Mouse (Mus musculus): Measurements from ENCODE around the gene Slc2a3. TPM values are rescaled to one million over a fixed set of nuclear protein-coding genes. Genes with fewer than 3 reads are reported as not detected.

Slc2a3 gene
- total and polyA plus RNA-seq, 2 experiments from 2014 or later, result 48.9 to 129 TPM

DNA sequence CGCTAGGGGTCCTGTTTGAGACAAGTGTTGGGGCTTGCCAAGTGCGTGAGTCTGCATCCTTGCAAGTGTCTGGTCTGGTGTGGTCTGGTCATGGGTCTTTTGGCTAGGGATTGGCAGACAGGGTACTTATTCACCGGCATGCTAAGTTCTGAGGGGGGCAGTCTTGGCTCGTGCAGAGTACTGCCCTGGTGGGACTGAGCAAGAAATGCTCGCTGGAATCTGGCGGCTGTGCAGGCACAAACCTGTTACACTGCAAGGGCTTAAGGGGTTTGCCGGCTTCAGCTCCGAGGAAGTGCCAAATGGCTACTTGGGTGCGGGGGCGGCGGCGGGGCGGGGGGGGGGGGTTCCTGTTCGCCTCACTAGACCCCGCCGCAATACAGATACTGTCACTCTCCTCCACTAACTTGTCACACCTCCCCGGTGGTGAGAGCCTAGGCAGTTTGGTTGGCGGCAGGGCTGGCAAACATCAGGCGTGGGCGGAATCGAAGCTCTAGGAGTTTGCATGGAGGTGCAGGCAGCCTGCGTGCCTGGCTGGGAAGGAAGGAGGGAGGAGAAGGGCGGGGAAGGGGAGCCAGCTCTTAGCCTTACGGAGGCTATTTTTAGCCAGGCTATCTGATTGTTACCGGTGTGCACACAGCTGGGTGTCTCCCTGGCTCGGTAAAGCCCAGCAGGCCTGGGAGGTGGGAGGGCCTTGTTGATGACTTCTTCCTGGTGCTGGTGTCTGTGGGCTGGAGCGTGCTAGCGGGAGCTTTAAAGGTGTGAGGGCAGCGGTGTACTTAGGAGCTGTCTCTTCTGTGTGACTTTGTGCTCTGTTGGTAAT, 24.7 kb upstream of the Slc2a3 start:
- H3K27ac ChIP-seq, result peak overlapping the region; percentile 54; the same call in 1 of the 2 replicates
- peak overlapping the region; percentile 38 for H3K4me3 ChIP-seq (ENCODE audit: low read length)
- no peaks in the 10 kb centered on the region for H3K9me3 ChIP-seq (ENCODE audit: low read length)
- peak overlapping the region; percentile 42 for H3K9ac ChIP-seq (replicated peaks; ENCODE audit: low read length)
- peak; percentile 76 for ATAC-seq
- 2% methylated on average over 25 of the region's 29 CpGs for WGBS
- peak overlapping the region; percentile 73 for H3K4me2 ChIP-seq (ENCODE audit: low read depth, low read length)
- H3K36me3 ChIP-seq (ENCODE audit: insufficient read depth, low read length), result peaks cover 17% of the 10 kb centered on the region
- peak; percentile 63 for DNase-seq (ENCODE audit: low spot score)
- H3K27me3 ChIP-seq (ENCODE audit: insufficient read depth, low read length), result no peaks in the 10 kb centered on the region
- no peak; the same call in 1 of the 2 replicates for TF ChIP-seq CTCF (IDR thresholded peaks at IDR 0.05; ENCODE audit: low read depth)
- peaks cover 13% of the 10 kb centered on the region for H3K4me1 ChIP-seq (ENCODE audit: insufficient read depth, low read length)

DNA sequence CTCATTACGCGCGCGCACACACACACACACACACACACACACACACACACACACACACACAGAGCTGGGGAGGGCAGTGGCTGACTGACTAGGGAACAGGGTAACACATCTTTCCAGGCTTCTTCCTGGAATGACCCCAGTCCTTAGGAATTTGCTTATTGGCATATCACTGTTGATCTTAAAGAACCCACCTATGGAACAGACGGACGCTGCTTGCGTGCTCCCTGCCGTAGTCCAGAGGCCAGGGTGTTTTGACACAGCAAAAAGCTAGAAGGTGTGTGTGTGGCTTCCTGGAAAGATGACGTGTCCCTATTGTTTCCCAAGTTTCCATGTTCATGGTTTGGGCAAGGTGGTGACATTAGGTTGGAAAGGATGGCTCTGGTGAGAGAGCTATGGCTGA, 23.7 kb upstream of the Slc2a3 start:
- ATAC-seq (no peak), DNase-seq (ENCODE audit: low spot score) (no peak)
- Histone ChIP-seq H3K27me3 (ENCODE audit: insufficient read depth, low read length) (no peaks in the 10 kb centered on the region), H3K4me3 (ENCODE audit: low read length) (no peak overlapping the region), H3K4me1 (ENCODE audit: insufficient read depth, low read length) (peaks cover 20% of the 10 kb centered on the region), H3K9me3 (ENCODE audit: low read length) (no peaks in the 10 kb centered on the region), H3K36me3 (ENCODE audit: insufficient read depth, low read length) (peaks cover 10% of the 10 kb centered on the region), H3K9ac (replicated peaks; ENCODE audit: low read length) (no peak overlapping the region), H3K27ac (no peak overlapping the region), H3K4me2 (ENCODE audit: low read depth, low read length) (no peak overlapping the region; the same call in 1 of the 2 replicates)
- no peak for TF ChIP-seq CTCF (IDR thresholded peaks at IDR 0.05; ENCODE audit: low read depth)
- 95% methylated on average over 9 of the region's 9 CpGs for WGBS

DNA sequence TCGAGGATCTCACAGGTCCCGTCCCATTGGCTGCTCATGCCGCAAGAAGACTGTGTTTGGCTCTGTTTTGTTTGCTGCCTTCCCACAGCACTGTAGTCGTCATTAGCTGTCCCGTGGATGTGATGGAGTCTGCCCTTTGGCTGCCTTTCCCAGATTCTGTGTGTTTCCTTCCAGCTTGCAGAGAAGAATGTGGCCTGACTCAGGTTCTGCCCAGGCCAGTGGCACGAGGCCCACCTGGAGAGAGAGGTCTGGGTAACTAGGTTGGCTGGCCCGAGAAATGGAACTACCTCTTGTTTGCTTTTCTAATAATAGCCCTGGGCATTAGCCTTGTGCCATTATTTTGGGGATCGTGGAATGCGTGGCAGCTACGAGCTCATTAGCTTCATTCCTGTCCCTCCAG, 22.6 kb upstream of the Slc2a3 start:
- Histone ChIP-seq H3K36me3 (ENCODE audit: insufficient read depth, low read length) (peaks cover 3% of the 10 kb centered on the region; the same call in 1 of the 2 replicates), H3K9me3 (ENCODE audit: low read length) (no peaks in the 10 kb centered on the region), H3K4me1 (ENCODE audit: insufficient read depth, low read length) (peaks cover 20% of the 10 kb centered on the region), H3K4me3 (ENCODE audit: low read length) (no peak overlapping the region), H3K9ac (replicated peaks; ENCODE audit: low read length) (no peak overlapping the region), H3K27ac (no peak overlapping the region), H3K4me2 (ENCODE audit: low read depth, low read length) (no peak overlapping the region), H3K27me3 (ENCODE audit: insufficient read depth, low read length) (no peaks in the 10 kb centered on the region)
- WGBS, result 63% methylated on average over 10 of the region's 10 CpGs
- TF ChIP-seq CTCF (IDR thresholded peaks at IDR 0.05; ENCODE audit: low read depth), result no peak
- ATAC-seq (no peak), DNase-seq (ENCODE audit: low spot score) (no peak)

DNA sequence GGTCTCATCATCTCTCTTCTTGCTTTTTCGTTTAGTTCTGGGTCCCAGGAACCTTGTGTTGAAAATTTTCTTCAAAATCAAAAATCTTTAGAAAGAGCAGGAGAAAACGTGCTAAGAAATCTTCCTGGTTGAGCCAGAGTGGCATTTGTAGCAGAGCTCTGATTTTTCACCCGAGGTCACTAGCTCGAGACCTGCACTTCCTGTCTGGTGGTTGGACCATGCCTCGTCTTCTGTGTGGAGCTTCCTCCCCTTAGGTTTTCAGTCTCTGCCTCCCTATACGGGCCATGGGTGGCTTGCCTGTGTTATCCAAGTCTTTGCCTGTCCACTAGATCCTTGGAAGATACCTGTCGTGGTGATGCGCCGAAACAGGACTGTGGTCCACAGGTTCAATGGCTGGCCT, 20.4 kb upstream of the Slc2a3 start:
- H3K4me2 ChIP-seq (ENCODE audit: low read depth, low read length), result peak overlapping the region; percentile 99; the same call in 1 of the 2 replicates
- no peak overlapping the region for H3K27ac ChIP-seq
- no peaks in the 10 kb centered on the region for H3K9me3 ChIP-seq (ENCODE audit: low read length)
- H3K27me3 ChIP-seq (ENCODE audit: insufficient read depth, low read length), result no peaks in the 10 kb centered on the region
- WGBS, result 80% methylated on average over 9 of the region's 9 CpGs
- no peak overlapping the region for H3K9ac ChIP-seq (replicated peaks; ENCODE audit: low read length)
- no peaks in the 10 kb centered on the region for H3K36me3 ChIP-seq (ENCODE audit: insufficient read depth, low read length)
- ATAC-seq (no peak), DNase-seq (ENCODE audit: low spot score) (no peak)
- TF ChIP-seq CTCF (IDR thresholded peaks at IDR 0.05; ENCODE audit: low read depth), result no peak
- H3K4me3 ChIP-seq (ENCODE audit: low read length), result no peak overlapping the region
- H3K4me1 ChIP-seq (ENCODE audit: insufficient read depth, low read length), result peaks cover 20% of the 10 kb centered on the region

DNA sequence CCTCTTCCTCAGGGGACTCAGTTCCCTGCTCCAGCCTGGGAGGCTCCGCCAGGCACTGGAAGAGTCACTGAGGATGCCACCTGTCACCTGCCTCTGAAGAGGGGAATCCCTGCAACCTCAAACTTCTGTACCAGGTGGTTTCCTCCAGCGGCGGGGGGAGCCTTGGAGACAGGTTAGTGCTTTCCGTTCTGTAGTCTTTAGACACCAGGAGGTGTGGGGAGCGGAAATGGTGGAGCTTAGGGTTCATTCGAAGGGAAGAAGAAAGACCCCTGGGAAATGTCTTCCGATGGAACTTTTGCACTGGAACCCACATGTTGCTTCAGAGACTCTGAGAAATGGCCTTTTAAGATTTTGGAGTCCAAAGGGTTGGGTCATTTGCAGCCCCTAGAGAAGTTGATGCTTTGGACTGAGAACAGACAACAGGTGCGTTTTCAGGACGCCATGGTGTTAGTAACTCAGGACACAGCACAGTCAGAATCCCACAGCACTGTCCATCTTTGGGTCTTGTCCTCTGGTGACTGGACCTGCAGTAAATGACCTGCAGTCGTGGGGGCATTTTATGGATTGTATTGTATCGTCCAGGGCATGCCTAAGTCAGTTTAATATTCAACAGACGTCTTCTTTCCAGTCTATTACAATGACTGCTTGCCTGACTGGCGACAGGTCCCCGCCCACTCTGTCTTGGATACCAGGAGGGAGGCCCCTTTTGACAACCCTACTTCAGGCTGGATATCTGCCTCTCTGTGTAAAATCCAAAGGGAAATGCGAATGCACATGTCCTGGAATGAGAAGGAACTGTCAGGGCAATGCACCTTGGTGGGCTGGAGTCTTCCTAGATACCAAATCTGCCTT, 19.6 kb upstream of the Slc2a3 start:
- no peak for ATAC-seq
- Histone ChIP-seq H3K4me1 (ENCODE audit: insufficient read depth, low read length) (peaks cover 20% of the 10 kb centered on the region), H3K9me3 (ENCODE audit: low read length) (no peaks in the 10 kb centered on the region)

DNA sequence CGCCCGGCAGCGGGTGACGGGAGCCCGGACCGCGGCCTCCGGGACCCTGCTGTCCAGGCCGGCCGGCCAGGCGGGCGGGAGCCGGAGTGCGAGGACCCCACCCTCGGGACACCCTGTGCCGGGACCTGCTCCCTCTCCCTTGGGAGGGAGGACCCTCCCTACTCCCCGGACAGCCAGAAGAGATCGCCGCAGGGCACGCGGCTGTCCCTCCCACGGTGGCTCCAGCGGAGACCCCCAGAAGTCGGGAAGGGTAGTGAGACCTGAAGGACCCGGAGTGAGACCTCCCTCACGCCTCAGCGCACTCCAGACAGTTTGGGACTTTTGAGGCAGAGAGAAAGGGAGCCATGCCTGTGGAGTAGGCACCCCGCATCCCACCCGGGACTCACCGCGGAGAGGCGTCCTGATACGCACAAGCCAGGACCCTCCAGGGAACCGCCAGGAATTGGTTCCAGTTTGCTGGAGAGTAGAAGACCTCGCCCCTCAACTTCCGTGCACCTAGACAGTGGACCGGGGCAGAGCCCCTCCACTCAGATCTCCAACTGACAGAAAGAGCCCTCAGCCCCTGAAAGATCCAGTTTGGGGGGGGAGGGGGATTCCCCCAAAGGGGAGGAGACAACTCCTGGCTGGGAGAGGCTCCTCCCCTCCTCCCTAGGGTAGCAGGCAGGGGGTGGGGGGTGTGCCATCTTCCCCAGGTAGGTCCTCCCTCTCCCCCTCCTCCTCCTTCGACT, 18.8 kb upstream of the Slc2a3 start:
- under 1% methylated on average over 32 of the region's 38 CpGs for whole genome bisulfite sequencing
- Histone ChIP-seq H3K4me2 (ENCODE audit: low read depth, low read length) (peak overlapping the region; percentile 99), H3K27me3 (ENCODE audit: insufficient read depth, low read length) (no peaks in the 10 kb centered on the region), H3K4me1 (ENCODE audit: insufficient read depth, low read length) (peaks cover 13% of the 10 kb centered on the region), H3K27ac (peak overlapping the region; percentile 74), H3K9me3 (ENCODE audit: low read length) (no peaks in the 10 kb centered on the region), H3K4me3 (ENCODE audit: low read length) (peak overlapping the region; percentile 99), H3K36me3 (ENCODE audit: insufficient read depth, low read length) (no peaks in the 10 kb centered on the region), H3K9ac (replicated peaks; ENCODE audit: low read length) (peak overlapping the region; percentile 94)
- DNase-seq (ENCODE audit: low spot score) (peak; percentile 35), ATAC-seq (peak; percentile 78)
- no peak for TF ChIP-seq CTCF (IDR thresholded peaks at IDR 0.05; ENCODE audit: low read depth)

More for the DNA sequence above, 19.6 kb upstream of the Slc2a3 start:
- Histone ChIP-seq H3K9ac (replicated peaks; ENCODE audit: low read length) (peak overlapping the region; percentile 94), H3K4me2 (ENCODE audit: low read depth, low read length) (peak overlapping the region; percentile 99), H3K4me3 (ENCODE audit: low read length) (peak overlapping the region; percentile 99), H3K27me3 (ENCODE audit: insufficient read depth, low read length) (no peaks in the 10 kb centered on the region), H3K36me3 (ENCODE audit: insufficient read depth, low read length) (no peaks in the 10 kb centered on the region), H3K27ac (no peak overlapping the region)
- TF ChIP-seq CTCF (IDR thresholded peaks at IDR 0.05; ENCODE audit: low read depth), result no peak
- no peak for DNase-seq (ENCODE audit: low spot score)
- 17% methylated on average over 15 of the region's 15 CpGs for WGBS

All from hindbrain, postnatal 0 days (tissue).